Mouse (Mus musculus): ENCODE results near the gene Nfkbid.

GRCm38 (mm10) chr7:30444154-30444970, 22.8 kb downstream of the Nfkbid start:
- TF ChIP-seq POLR2A (IDR thresholded peaks at IDR 0.05; ENCODE audit: insufficient read depth, low read depth, low read length) (peak; percentile 30), CTCF (IDR thresholded peaks at IDR 0.05; ENCODE audit: insufficient read depth, low read depth, low read length) (no peak)

Measured in olfactory bulb, adult 2 months (tissue).